Mouse (Mus musculus): ENCODE data around the gene Klhl21. TPM values are rescaled to one million over a fixed set of nuclear protein-coding genes. Genes with fewer than 3 reads are reported as not detected.
A peak's percentile ranks its signal among the peaks of the same experiment; 100 is the strongest.

Klhl21 gene
- polyA plus RNA-seq, 1 experiment from 2014 or later, result 11.4 TPM

DNA sequence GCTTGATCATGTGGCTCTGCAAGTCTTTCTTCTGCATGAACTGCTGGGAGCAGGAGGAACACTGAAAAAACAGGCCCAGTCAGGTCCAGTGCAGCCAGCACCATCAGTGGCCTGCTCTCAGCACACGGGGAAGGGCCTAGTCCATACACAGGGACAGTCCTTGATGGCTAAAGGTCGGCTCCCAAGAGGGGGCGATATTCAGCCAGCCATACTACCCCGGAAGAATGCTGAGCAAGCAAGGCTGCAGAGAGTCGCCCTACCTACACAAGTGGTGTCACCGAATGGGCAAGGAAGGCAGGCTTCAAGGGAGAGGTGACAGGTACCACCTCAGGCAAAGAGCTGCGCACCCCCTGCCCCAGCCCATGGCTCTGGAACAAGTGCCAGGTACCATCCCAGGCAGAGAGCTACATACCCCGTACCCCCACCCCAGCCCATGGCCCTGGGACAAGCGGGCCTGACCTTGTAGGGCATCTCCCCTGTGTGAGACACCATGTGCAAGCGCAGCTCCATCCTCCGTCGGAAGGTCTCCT, 13.0 kb downstream of the Klhl21 start:
- H3K36me3 ChIP-seq (ENCODE audit: control insufficient read depth, insufficient read depth, low read length), result peaks cover 25% of the 10 kb centered on the region
- no peaks in the 10 kb centered on the region for H3K9me3 ChIP-seq (replicated peaks; ENCODE audit: control insufficient read depth, low read length)
- no peak for ATAC-seq (replicated peaks; ENCODE audit: insufficient number of reproducible peaks, low FRiP score, low TSS enrichment)
- WGBS (ENCODE audit: insufficient replicate concordance), result 71% methylated on average over 12 of the region's 12 CpGs
- H3K4me2 ChIP-seq, result no peak overlapping the region
- no peak overlapping the region for H3K9ac ChIP-seq (ENCODE audit: low read depth, low read length)
- H3K4me3 ChIP-seq (ENCODE audit: low read depth, low read length), result no peak overlapping the region
- H3K27me3 ChIP-seq (ENCODE audit: control insufficient read depth, insufficient read depth, low read length), result no peaks in the 10 kb centered on the region
- H3K4me1 ChIP-seq (ENCODE audit: control insufficient read depth, insufficient read depth, low read length), result peaks cover 23% of the 10 kb centered on the region
- no peak overlapping the region for H3K27ac ChIP-seq (ENCODE audit: low read depth, low read length)

DNA sequence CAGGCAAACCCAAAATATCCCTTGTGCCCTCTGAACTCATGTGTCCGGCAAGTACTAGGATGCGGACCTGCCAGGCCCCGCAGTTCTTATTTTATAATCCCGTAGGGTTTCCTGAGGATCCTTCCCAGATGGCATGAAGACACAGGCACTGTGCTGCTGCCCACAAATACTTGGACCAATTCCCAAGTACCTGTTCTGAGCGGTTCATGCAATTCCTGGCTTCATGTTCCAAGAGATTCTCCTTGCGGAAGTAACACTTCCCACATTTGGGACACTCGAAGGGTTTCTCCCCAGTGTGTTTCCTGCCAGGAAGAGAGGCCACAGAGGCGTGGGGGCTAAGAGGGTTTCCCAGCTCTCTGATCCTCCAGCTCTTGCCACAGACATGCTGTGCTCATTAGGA, 13.9 kb downstream of the Klhl21 start:
- Histone ChIP-seq H3K4me2 (no peak overlapping the region), H3K4me1 (ENCODE audit: control insufficient read depth, insufficient read depth, low read length) (peaks cover 25% of the 10 kb centered on the region), H3K36me3 (ENCODE audit: control insufficient read depth, insufficient read depth, low read length) (peaks cover 22% of the 10 kb centered on the region), H3K27ac (ENCODE audit: low read depth, low read length) (no peak overlapping the region), H3K9me3 (replicated peaks; ENCODE audit: control insufficient read depth, low read length) (no peaks in the 10 kb centered on the region), H3K9ac (ENCODE audit: low read depth, low read length) (peak overlapping the region; percentile 7; the same call in 1 of the 2 replicates), H3K4me3 (ENCODE audit: low read depth, low read length) (no peak overlapping the region), H3K27me3 (ENCODE audit: control insufficient read depth, insufficient read depth, low read length) (no peaks in the 10 kb centered on the region)
- no peak for ATAC-seq (replicated peaks; ENCODE audit: insufficient number of reproducible peaks, low FRiP score, low TSS enrichment)
- 81% methylated on average over 8 of the region's 8 CpGs for WGBS (ENCODE audit: insufficient replicate concordance)

DNA sequence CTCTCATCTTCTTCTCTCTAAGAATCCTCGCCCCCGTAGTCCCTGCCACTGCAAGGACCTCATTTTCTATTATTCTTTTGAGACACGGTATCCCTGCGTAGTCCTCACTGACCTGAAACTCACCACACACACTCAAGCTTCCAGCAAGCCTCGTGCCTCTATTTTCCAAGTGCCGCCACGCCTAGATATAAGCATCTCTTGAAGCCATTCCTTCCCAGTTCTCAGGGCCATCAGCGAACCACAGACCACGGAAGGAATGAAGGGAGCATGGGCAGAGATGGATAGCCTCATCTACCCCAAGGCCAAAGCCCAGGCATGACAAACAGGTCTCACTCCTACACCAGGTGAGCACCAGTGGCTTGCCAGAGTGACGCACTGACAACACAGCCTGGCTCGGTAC, 15.9 kb downstream of the Klhl21 start:
- 87% methylated on average over 11 of the region's 11 CpGs for WGBS (ENCODE audit: insufficient replicate concordance)
- peaks cover 32% of the 10 kb centered on the region for H3K4me1 ChIP-seq (ENCODE audit: control insufficient read depth, insufficient read depth, low read length)
- no peak overlapping the region for H3K4me2 ChIP-seq
- no peak for ATAC-seq (replicated peaks; ENCODE audit: insufficient number of reproducible peaks, low FRiP score, low TSS enrichment)
- H3K27me3 ChIP-seq (ENCODE audit: control insufficient read depth, insufficient read depth, low read length), result no peaks in the 10 kb centered on the region
- H3K9ac ChIP-seq (ENCODE audit: low read depth, low read length), result no peak overlapping the region
- no peak overlapping the region for H3K27ac ChIP-seq (ENCODE audit: low read depth, low read length)
- no peak overlapping the region for H3K4me3 ChIP-seq (ENCODE audit: low read depth, low read length)
- no peaks in the 10 kb centered on the region for H3K9me3 ChIP-seq (replicated peaks; ENCODE audit: control insufficient read depth, low read length)
- peaks cover 22% of the 10 kb centered on the region for H3K36me3 ChIP-seq (ENCODE audit: control insufficient read depth, insufficient read depth, low read length)

DNA sequence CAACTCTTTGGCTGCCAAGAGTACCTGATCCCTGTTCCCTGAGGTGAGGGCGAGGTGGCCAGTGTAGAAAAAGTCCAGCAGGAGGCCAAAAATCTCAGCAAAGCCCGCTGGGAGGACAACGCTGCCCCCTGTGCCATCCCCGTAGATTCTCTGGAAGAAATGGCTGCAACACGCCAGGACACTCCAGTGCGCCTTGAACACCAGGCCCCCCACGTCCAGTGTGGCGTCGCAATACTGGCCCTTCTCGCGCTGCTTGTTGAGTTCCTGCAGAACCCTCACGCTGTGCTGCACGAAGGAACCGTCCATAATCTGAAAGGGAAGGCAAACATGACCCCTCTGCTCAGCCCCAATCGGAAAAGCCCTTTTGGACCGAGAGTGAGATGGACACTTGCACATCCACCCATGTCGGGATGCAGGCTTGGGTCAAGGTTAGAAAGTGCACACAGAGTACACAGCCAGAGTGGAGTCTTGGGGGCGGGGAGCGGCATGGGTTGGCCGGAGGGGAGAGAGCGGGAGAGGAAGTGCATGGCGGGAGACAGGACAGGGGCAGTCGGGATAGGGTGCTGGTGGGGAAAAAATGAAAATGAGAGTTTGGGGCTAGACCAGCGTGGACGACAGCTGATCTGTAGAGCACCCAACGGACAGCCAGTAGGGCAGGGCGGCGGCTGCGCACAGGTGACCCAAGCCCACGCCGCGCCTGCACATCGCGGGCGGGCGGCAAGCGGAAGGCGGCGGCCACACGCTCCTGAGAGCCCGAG, 18.3 kb downstream of the Klhl21 start:
- WGBS (ENCODE audit: insufficient replicate concordance), result 3% methylated on average over 32 of the region's 41 CpGs
- H3K9ac ChIP-seq (ENCODE audit: low read depth, low read length), result peak overlapping the region; percentile 77

DNA sequence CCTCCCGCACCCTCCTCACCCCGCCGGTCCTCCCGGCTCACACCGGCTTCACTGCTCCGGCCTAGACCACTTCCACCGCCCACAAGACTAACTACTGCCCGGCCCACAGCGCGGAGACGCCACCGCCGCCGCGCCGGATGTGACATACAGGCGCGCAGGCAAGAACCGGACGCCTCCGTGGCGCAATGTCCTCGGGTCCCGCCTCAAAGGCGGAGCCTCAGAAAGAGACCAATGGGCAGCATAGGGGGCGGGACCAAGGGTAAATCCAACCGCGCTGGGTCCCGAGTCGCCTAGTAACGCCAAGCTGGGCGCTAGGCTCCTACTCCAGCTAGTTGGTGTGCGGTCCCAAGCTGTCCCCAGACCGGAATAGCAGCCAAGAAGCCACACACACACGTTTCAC, 18.9 kb downstream of the Klhl21 start, which contains the start of gene Zbtb48:
TSS of gene Zbtb48 (minus strand) at position 148 of the 400 bp plus-strand sequence.
- under 1% methylated on average over 35 of the region's 35 CpGs for WGBS (ENCODE audit: insufficient replicate concordance)
- H3K27ac ChIP-seq (ENCODE audit: low read depth, low read length), result 0 out of 2 replicates have a peak within 1 kb of the TSS, but pooled peaks have one; percentile 46
- H3K4me1 ChIP-seq (ENCODE audit: control insufficient read depth, insufficient read depth, low read length), result peaks cover 34% of the 10 kb centered on the region
- H3K4me2 ChIP-seq, result peak within 1 kb of the TSS; percentile 94
- H3K27me3 ChIP-seq (ENCODE audit: control insufficient read depth, insufficient read depth, low read length), result peaks cover 9% of the 10 kb centered on the region
- ATAC-seq (replicated peaks; ENCODE audit: insufficient number of reproducible peaks, low FRiP score, low TSS enrichment), result peak; percentile 96
- H3K36me3 ChIP-seq (ENCODE audit: control insufficient read depth, insufficient read depth, low read length), result no peaks in the 10 kb centered on the region; the same call in 1 of the 2 replicates
- no peaks in the 10 kb centered on the region for H3K9me3 ChIP-seq (replicated peaks; ENCODE audit: control insufficient read depth, low read length)
- H3K4me3 ChIP-seq (ENCODE audit: low read depth, low read length), result peak within 1 kb of the TSS; percentile 71
- H3K9ac ChIP-seq (ENCODE audit: low read depth, low read length), result peak within 1 kb of the TSS; percentile 77

More for the DNA sequence above, 18.3 kb downstream of the Klhl21 start:
- Histone ChIP-seq H3K27me3 (ENCODE audit: control insufficient read depth, insufficient read depth, low read length) (peaks cover 3% of the 10 kb centered on the region), H3K4me2 (peak overlapping the region; percentile 94), H3K36me3 (ENCODE audit: control insufficient read depth, insufficient read depth, low read length) (peaks cover 3% of the 10 kb centered on the region), H3K27ac (ENCODE audit: low read depth, low read length) (0 out of 2 replicates have a peak overlapping the region, but pooled peaks have one; percentile 46), H3K9me3 (replicated peaks; ENCODE audit: control insufficient read depth, low read length) (no peaks in the 10 kb centered on the region), H3K4me1 (ENCODE audit: control insufficient read depth, insufficient read depth, low read length) (peaks cover 32% of the 10 kb centered on the region), H3K4me3 (ENCODE audit: low read depth, low read length) (peak overlapping the region; percentile 71)
- peak; percentile 60 for ATAC-seq (replicated peaks; ENCODE audit: insufficient number of reproducible peaks, low FRiP score, low TSS enrichment)

DNA sequence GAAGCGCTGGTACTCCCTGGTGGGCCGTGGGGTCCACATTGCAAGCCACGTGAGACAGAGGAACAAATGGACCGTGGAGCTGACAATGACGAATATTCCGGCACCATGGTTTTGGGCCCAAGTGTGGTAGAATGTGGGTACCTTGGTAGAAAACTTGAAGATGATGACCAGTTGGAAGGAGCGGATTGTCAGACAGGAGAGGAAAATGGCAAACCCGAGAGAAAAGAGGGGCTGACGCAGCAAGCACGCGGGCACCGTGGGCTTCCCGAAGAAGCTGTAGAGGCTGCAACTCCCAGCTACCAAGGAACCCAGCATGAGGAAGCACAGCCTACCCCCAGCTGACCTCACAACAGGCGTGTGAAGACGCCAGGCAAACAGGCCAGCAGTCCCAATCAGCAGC, 19.9 kb downstream of the Klhl21 start:
- peak overlapping the region; percentile 71; the same call in 1 of the 2 replicates for H3K4me3 ChIP-seq (ENCODE audit: low read depth, low read length)
- H3K36me3 ChIP-seq (ENCODE audit: control insufficient read depth, insufficient read depth, low read length), result no peaks in the 10 kb centered on the region; the same call in 1 of the 2 replicates
- peaks cover 35% of the 10 kb centered on the region for H3K4me1 ChIP-seq (ENCODE audit: control insufficient read depth, insufficient read depth, low read length)
- no peak overlapping the region for H3K27ac ChIP-seq (ENCODE audit: low read depth, low read length)
- 57% methylated on average over 15 of the region's 15 CpGs for WGBS (ENCODE audit: insufficient replicate concordance)
- ATAC-seq (replicated peaks; ENCODE audit: insufficient number of reproducible peaks, low FRiP score, low TSS enrichment), result no peak
- peaks cover 12% of the 10 kb centered on the region for H3K27me3 ChIP-seq (ENCODE audit: control insufficient read depth, insufficient read depth, low read length)
- no peak overlapping the region for H3K9ac ChIP-seq (ENCODE audit: low read depth, low read length)
- no peaks in the 10 kb centered on the region for H3K9me3 ChIP-seq (replicated peaks; ENCODE audit: control insufficient read depth, low read length)
- H3K4me2 ChIP-seq, result peak overlapping the region; percentile 94

DNA sequence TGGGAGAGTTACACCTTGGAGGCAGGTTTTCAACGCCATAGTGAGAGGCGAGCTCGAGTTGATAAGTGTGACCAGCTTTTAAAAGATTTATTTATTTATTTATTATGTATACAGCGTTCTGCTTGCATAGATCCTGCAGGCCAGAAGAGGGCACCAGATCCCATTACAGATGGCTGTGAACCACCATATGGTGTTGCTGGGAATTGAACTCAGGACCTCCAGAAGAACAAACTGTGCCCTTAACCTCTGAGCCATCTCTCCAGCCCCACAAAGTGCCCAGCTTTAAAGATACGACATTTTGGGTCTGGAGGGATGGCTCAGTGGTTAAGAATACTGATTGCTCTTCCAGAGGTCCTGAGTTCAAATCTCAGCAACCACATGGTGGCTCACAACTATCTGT, 20.5 kb downstream of the Klhl21 start:
- Histone ChIP-seq H3K4me1 (ENCODE audit: control insufficient read depth, insufficient read depth, low read length) (peaks cover 35% of the 10 kb centered on the region), H3K27me3 (ENCODE audit: control insufficient read depth, insufficient read depth, low read length) (peaks cover 12% of the 10 kb centered on the region), H3K27ac (ENCODE audit: low read depth, low read length) (no peak overlapping the region), H3K36me3 (ENCODE audit: control insufficient read depth, insufficient read depth, low read length) (no peaks in the 10 kb centered on the region), H3K9ac (ENCODE audit: low read depth, low read length) (no peak overlapping the region), H3K4me2 (no peak overlapping the region), H3K4me3 (ENCODE audit: low read depth, low read length) (no peak overlapping the region), H3K9me3 (replicated peaks; ENCODE audit: control insufficient read depth, low read length) (no peaks in the 10 kb centered on the region)
- no peak for ATAC-seq (replicated peaks; ENCODE audit: insufficient number of reproducible peaks, low FRiP score, low TSS enrichment)
- WGBS (ENCODE audit: insufficient replicate concordance), result 33% methylated on average over 5 of the region's 5 CpGs

DNA sequence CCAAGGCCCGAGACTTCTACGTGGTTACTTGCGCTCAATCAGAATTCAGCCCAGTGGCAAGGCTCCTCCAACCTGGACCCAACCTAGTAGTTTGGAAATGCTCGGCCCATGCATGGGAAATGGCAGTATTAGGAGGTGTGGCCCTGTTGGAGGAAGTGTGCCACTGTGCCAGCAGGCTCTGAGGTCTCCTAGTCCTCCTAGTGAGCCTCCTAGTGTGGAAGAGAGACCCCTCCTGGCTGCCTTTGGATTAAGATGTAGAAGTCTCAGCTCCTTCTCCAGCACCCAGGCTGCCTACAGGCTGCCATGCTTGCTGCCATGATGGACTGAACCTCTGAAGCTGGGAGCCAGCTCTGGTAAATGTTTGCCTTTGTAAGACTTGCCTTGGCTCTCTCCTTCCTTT, 21.4 kb downstream of the Klhl21 start:
- H3K9me3 ChIP-seq (replicated peaks; ENCODE audit: control insufficient read depth, low read length), result no peaks in the 10 kb centered on the region
- no peak overlapping the region for H3K9ac ChIP-seq (ENCODE audit: low read depth, low read length)
- 76% methylated on average over 4 of the region's 4 CpGs for WGBS (ENCODE audit: insufficient replicate concordance)
- no peak for ATAC-seq (replicated peaks; ENCODE audit: insufficient number of reproducible peaks, low FRiP score, low TSS enrichment)
- no peak overlapping the region for H3K4me2 ChIP-seq
- H3K36me3 ChIP-seq (ENCODE audit: control insufficient read depth, insufficient read depth, low read length), result no peaks in the 10 kb centered on the region
- H3K4me1 ChIP-seq (ENCODE audit: control insufficient read depth, insufficient read depth, low read length), result peaks cover 29% of the 10 kb centered on the region
- no peak overlapping the region for H3K27ac ChIP-seq (ENCODE audit: low read depth, low read length)
- peaks cover 12% of the 10 kb centered on the region for H3K27me3 ChIP-seq (ENCODE audit: control insufficient read depth, insufficient read depth, low read length)
- H3K4me3 ChIP-seq (ENCODE audit: low read depth, low read length), result no peak overlapping the region

Measured in heart, embryonic 11.5 days (tissue).